Mouse (Mus musculus): ENCODE results near the gene Rasl10a. TPM values are rescaled to one million over a fixed set of nuclear protein-coding genes. Genes with fewer than 3 reads are reported as not detected.

Rasl10a gene
- total RNA-seq, 1 experiment from 2014 or later, result 1.9 TPM

- ATAC-seq (ENCODE audit: extremely low read depth, insufficient number of reproducible peaks, low FRiP score, poor library complexity, severe bottlenecking), result no peak
These were observed 51.5 kb downstream of the Rasl10a start for GRCm38 (mm10) chr11:5109441-5109840.

Other genes starting within 250 kb of the Rasl10a start
- gene Nf2, start 208.6 kb upstream of the Rasl10a start, total RNA-seq (2017), result 44.2 and 44.3 TPM in 2 replicates
- 10.1 and 10.9 TPM in 2 replicates for gene Nipsnap1, start 184.2 kb upstream of the Rasl10a start, total RNA-seq (2017)
- 39.8 and 48.9 TPM in 2 replicates for gene Thoc5, start 162.8 kb upstream of the Rasl10a start, total RNA-seq (2017)
- gene Nefh, start 110.1 kb upstream of the Rasl10a start, total RNA-seq (2017), result 0.47 TPM in 1 of 2 replicates, not detected in the other
- gene Ap1b1, start 71.3 kb upstream of the Rasl10a start, total RNA-seq (2017), result 37.9 and 46.7 TPM in 2 replicates
- gene Gas2l1, start 7.2 kb downstream of the Rasl10a start, total RNA-seq (2017), result 7.0 and 9.5 TPM in 2 replicates
- gene Rhbdd3, start 40.8 kb downstream of the Rasl10a start, total RNA-seq (2017), result 4.3 and 5.2 TPM in 2 replicates
- 573 and 592 TPM in 2 replicates for gene Ewsr1, start 41.1 kb downstream of the Rasl10a start, total RNA-seq (2017)
- gene Emid1, start 94.1 kb downstream of the Rasl10a start, total RNA-seq (2017), result 13.4 and 15.8 TPM in 2 replicates
- 7.5 and 8.5 TPM in 2 replicates for gene Kremen1, start 203.4 kb downstream of the Rasl10a start, total RNA-seq (2017)